Mouse (Mus musculus): ENCODE results near the gene Rad54l2.

DNA sequence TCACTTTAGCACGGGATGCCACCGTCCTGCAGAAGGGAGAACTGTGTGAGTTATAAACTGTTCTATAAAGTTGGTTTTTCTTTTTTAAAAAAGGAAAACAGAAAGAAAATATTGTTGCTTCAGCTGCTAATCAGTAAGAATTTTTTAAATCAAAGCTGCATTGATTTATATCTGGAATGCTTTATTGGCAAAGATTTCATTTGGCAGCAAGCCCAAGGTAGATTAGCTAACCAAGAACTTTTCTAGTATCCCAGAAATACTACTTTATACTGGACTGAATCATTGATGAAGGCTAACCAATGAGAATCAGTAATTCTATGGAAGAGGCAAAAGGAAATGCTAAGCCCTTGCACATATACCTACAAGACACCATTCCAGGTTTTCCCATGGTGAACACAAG is 72.8 kb downstream of the Rad54l2 start:
- TF ChIP-seq CTCF (IDR thresholded peaks at IDR 0.05; ENCODE audit: low read depth, low read length) (no peak), POLR2A (IDR thresholded peaks at IDR 0.05; ENCODE audit: extremely low read depth, insufficient read depth, low read length) (no peak)

All from liver, adult 2 months (tissue).